Mouse (Mus musculus) thymus, adult 2 months (tissue): ENCODE results near the gene Slc22a16.

Experiments used
- CTCF ChIP-seq: fragments of 200-500 bp; IDR thresholded peaks from 2 replicates; pipeline ENCODE4 v1.5.1; 2012; ENCODE audit warnings: mild to moderate bottlenecking, control low read depth, low read length, moderate library complexity, borderline replicate concordance; ENCODE audit not compliant: control insufficient read depth, poor library complexity, insufficient read depth; ENCODE audit errors: extremely low read depth
- POLR2A ChIP-seq: fragments of 200-500 bp; IDR thresholded peaks from 2 replicates; pipeline ENCODE4 v1.6.1; 2012; ENCODE audit warnings: mild to moderate bottlenecking, low read length, control low read depth, moderate library complexity; ENCODE audit not compliant: control insufficient read depth, poor library complexity, insufficient read depth; ENCODE audit errors: extremely low read depth

DNA sequence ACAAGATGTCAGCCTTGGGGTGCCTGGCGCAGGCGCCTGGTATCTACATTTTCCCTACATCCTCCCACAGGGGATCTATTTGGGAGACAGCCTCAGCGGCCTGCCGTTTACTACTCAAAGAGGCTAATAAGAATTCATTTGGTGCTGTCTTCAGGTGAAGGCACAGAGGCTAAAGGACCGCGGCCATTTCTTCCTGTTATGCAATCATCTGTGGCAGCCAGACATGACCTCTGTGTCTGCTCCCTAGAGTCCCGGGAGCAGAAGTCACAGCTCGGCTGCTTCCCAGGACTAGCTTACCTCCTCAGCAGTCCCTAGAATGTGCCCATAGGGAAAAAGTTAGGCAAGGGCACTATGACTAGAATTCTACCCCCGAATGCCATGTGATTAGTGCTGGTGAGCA lies 60.8 kb downstream of the Slc22a16 start:
- TF ChIP-seq CTCF (no peak), POLR2A (no peak)
